Mouse (Mus musculus) megakaryocyte, embryonic 14.5 days (primary cell): ENCODE measurements around the gene Ccdc62.

Experiments used
- FLI1 ChIP-seq: IDR thresholded peaks from 2 replicates; pipeline ENCODE4 v1.6.1; 2012; ENCODE audit warnings: low read length, inconsistent platforms, mixed read lengths
- GATA1 ChIP-seq: IDR thresholded peaks from 3 replicates; pipeline ENCODE4 v1.6.1; 2012; ENCODE audit warnings: mixed read lengths, low read length, inconsistent platforms, borderline replicate concordance

DNA sequence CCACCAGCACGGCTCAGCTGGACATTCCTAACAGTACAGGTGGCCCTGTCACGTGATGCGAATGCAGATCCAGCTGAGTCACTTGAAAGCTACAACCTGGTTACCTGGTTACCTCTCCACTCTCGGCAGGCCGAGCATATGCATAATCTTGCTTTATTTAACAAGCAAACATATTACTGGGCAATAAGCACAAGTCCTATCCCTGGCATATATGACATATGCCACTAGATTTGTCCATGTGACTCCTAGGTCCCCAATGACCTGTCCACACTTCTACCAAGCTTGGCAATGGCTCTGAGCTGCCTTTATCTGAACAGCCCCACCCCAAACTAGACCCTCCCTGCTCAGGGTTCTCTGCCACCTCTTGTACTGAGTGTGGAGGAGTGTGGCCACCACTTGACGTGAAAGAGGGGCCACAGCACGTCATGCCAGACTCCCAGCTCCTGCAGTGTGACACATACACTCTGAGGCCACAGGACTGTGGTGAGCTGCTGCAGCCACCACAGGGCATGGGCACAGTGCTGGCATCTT, 85.9 kb downstream of the Ccdc62 start:
- TF ChIP-seq GATA1 (no peak), FLI1 (no peak)
